Mouse (Mus musculus) adrenal gland, adult 8-10 months (tissue): ENCODE data around the gene Nabp1. TPM values are rescaled to one million over a fixed set of nuclear protein-coding genes. Genes with fewer than 3 reads are reported as not detected.

Experiments
- DNase-seq: peaks from one replicate; pipeline ENCODE4 v3.0.0; 2022
- total RNA-seq, 4 experiments: library from RNA; stranded (reverse); gene quantifications; 2 replicates each; pipeline ENCODE4 v1.2.4; 2022

Nabp1 gene
- 10 to 100 TPM; 18.5 to 45.8 (median 28.5) TPM for total RNA-seq

GRCm38 (mm10) chr1:51478262-51479026 is at the start of gene Nabp1:
TSS of gene Nabp1 (minus strand) at chr1:51478425.
- DNase-seq = peak; percentile 99

DNA sequence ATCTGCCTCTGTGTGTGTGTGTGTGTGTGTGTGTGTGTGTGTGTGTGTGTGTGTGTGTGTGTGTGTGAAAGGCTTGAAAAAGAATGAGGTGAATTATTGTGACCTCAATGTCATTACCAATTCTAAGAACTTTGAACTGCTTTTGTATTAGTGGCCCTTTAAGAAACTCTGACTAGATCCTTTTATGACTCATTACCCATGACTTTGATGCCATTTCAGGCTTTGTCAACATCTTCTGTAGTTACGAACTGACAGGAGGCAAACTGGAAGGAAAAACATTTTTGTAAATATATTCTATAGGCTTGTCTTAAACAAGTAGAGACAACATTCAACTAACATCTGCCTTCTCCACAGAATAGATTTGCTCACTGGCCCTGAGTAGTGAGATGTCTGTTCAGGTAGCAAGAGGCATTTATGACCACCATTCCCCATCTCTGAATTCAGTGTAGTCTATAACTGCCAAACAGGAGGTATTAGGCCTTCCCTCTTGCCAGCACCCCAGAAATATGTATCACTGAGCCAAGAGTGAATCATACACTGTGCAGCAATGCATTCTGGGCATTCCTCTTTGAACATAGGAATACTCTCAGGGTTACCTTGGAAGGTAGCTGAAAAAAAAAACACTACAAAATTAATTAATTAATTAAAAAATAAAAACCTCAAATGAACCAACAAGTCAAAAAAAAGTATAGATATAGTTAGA is 47.5 kb upstream of the Nabp1 start:
- DNase-seq = no peak

DNA sequence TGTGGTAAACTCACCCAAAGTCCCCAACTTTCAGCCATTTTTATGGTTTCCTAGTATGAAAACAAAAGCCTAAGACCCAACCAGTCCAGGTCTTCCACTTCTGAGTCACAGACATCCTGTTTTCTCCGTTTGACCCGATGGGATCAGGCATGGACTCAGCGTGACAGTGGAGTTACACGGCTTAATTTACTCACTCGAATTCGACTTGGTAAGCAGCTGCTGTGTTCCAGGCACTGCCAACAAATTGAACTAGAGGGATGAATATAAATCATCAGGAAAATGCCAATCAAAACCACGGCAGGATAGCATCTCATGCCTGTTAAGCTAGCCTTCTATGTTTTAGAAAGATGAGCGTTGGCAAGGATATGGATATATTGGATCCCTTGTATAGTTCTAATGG is 43.4 kb upstream of the Nabp1 start:
- DNase-seq = no peak

DNA sequence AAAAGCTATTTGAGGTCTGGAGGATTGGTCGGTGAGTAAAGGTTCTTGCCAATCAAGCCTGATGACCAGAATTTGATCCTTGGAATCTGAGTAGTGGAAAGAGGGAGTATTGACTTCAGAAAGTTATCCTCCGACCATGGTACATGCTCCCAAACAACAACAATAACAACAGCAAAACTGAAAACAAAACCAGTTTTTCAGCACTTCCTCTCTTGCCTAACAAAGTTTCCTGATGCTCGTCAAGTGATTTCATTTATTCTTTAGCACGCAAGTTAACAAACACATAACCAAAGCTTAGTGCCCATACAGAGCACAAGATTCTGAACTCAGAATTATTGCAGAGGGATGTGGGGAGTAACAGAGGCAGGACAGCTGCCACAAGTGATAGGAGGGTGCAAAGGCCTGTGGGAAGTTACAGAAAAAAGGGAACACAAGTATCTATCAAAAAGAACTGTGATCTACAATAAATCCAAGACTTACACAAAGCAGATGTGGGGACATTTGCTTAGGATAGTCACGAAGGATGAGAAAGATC is 42.1 kb upstream of the Nabp1 start:
- DNase-seq = no peak

DNA sequence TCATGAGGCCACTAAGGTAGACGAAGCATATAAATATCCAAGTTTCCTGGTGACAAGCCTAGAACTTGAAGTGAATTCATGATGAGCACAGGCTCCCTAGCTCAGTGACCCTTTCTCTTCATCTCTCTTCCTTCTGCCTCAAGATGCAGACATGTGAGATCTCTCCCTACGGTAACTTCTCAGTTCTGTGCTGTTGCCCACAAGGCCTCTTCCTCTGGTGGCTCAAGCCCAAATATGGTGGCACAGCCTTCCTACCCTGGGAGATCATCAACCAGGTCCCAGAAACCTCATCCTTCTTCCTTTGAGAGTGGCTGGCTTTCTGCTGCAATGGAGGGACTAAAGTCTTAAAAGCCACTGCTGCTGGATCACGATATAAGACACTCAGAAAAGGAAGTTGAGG is 40.9 kb upstream of the Nabp1 start:
- no peak for DNase-seq

- DNase-seq = no peak
These were observed 37.4 kb upstream of the Nabp1 start for GRCm38 (mm10) chr1:51515625-51516024.

DNA sequence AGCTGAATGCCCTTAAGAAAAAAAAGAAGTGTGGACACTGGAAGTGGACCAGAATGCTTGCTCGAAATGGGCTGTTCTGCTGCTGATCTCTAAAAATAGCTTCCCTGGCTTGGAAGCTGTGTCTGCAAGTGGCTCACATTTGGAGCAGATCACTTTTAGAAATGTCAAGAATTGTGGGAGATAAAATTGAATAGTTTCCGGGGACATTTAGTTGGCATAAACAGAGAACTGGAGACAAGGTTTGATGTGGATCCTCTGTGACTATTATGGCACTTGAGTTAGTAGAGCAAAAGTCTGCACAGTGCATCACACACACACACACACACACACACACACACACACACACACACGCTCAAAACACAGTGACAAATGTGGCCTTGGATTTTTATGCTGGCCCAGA is 36.8 kb upstream of the Nabp1 start:
- DNase-seq = no peak

DNA sequence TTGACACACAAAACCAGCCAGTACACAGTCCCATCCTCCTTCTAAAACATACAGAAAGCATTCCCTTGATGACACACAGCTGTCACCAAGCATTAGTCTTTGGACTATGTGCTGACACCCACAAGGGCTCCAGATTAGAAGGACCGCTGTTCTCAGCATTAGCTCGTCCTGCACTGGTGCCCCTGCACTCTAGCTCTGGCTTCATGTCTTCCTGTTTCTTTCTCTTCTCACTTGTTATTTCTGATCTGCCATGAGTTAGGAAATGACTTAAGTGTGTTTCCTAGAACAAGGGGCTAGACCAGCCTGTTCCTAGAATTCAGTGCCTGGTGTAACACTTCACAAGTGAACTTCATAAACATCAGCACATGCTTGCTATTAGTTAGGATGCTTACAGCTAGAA is 36.2 kb upstream of the Nabp1 start:
- DNase-seq = no peak

DNA sequence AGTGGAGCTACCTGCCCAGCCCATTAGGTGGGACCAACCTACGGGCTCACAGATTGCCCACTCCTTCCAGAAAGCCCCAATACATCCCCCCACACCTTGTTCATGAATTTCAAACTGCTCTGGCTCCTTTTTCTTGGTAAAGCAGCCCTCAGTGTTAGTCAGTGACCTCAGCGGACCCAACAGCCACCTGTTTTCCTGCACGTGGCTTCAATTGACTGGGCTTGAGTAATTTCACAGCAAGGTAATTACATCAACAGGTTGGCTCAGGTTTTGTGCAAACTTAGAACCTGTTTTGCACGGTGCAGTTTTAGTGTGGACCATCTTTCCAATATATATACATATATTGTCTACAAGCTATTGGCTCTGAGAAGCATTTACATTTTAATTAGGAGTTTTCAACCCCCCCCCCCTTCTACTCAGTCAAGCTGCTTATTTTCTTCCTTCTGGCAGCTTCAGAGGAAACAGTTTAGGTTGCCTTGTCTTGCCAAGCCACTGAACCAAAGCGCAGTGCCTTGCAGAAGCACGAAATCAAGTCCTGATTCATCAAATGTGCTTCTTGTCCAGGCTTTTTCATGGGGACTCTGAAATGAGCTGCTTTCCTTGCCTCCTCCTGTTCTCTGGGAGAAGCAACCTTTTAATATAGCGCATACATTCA is 35.0 kb upstream of the Nabp1 start:
- no peak for DNase-seq

DNA sequence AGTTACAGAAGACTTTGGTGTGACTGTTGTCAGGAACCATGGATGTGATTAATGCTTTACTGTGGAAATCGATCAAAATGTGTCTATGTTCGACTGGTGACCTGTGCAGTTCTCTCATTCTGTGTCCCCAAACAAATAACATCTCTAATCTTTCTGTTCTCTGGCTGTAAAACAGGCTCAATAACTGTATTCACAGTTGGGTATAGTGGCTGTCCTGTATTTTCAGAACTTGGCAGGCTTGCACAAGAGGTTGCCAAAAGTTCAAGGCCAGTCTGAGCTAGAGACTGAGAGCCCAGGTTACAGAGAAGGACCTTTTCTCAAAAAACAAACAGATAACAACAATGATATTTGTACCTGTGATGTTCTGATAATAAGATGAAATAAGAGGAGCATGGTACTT is 34.1 kb upstream of the Nabp1 start:
- no peak for DNase-seq

DNA sequence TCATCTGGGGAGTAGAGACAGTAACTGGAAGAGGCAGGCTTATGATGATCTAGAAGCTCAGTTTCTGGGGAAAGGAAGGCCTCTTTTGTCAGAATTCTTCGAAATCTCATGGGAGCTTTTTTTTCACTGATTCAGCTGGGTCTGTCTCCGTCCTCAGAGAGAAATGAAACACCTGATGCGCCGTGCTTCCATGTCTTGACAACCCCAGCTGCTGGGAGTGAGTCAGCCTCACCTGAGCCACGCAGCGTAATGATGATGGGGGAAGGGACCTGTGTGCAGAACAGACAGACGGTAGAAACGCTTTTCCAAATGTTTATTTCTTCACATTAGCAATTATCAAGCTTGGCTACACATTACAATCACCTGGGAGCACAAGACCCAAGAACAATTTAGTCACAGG is 31.6 kb upstream of the Nabp1 start:
- no peak for DNase-seq

GRCm38 (mm10) chr1:51509083-51509482 is 30.9 kb upstream of the Nabp1 start:
- DNase-seq = no peak

GRCm38 (mm10) chr1:51508543-51508942 is 30.3 kb upstream of the Nabp1 start:
- DNase-seq = no peak

DNA sequence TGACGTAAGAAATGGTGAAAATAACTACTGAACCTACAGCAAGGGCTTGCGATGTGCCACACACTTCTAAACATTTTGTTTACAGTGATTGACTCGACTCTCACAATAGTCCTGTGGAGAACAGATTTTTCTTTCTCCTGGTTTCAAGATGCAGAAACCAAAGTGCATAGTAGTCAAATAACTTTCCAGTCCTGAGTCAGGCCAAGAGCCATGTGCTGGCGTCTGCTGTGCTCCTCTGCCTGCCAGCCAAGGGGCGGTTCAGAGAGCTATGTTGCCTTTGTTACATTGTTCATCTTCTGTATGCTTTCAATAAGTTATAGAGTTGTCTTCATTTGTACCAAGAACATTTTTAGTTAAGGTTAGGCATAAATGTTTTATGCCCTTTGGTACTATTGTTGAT is 29.2 kb upstream of the Nabp1 start:
- DNase-seq = no peak

DNA sequence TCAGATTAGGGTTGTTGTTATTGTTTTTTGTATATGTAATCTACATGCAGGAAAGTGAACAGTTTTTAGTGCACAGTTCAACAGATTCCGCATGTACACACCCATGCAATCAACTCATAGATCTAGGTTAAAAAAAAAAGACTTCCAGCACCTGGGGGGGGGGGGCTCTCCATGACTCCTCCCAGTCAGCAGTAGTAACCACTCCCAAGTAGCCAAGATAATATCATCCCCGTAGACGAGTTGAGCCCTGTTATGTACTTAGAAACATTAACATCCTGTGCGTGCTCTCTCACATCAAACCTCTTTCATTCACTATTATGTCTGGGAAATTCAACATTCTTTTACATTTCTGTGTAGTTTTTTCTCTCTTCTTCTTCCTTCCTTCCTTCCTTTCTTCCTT is 28.0 kb upstream of the Nabp1 start:
- no peak for DNase-seq

- no peak for DNase-seq
These were observed 27.4 kb upstream of the Nabp1 start for GRCm38 (mm10) chr1:51505632-51506031.

GRCm38 (mm10) chr1:51503055-51503454 is 24.8 kb upstream of the Nabp1 start:
- DNase-seq = no peak

DNA sequence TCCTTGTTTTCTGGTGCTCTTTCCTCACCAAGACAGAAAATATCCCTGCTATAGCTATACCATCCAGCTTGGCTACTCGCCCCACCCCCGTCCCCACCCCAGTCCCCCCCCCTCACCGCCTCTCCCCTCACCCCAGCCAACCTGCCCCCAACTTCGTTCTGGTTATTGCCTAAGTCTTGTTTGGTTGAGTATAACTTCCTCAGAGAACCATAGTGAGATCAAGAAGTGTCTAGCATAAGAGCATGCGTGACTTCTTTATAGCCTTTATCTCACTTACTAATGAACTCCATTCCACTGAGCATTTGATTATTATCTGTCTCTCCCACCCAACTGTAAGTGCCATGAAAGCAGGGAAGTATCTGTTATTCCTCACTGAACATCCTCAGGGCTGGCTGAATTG is 24.1 kb upstream of the Nabp1 start:
- DNase-seq = no peak

GRCm38 (mm10) chr1:51501251-51501650 is 23.0 kb upstream of the Nabp1 start:
- no peak for DNase-seq

DNA sequence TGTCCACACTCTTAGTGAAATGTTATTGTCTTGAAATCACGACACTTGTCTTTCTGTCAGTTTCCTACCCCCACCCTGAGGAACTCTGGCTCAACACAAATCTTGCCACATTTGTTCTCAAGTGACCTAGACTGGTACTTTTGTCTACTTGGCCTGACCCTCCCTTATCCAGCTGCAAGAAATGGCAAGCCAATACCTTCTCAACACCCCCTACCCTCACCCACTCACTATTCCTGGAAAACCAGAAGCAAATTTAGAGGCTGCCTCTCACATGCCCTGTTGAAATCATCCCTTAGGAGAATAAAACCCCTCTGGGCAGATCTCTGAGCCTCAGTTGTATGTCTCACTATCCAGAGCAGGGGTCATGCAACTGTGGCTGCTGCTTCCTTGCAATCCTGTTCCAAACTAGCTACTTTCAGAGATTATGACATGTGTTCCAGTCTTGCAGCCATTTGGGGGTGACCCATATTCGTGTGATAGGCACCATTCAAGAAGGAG is 20.4 kb upstream of the Nabp1 start:
- peak; percentile 16 for DNase-seq

- DNase-seq = no peak
These were observed 17.9 kb upstream of the Nabp1 start for GRCm38 (mm10) chr1:51496163-51496562.

- no peak for DNase-seq
These were observed 15.5 kb upstream of the Nabp1 start for GRCm38 (mm10) chr1:51493592-51494307.

GRCm38 (mm10) chr1:51486291-51486690 is 8.1 kb upstream of the Nabp1 start:
- DNase-seq = no peak
